Mouse (Mus musculus) cerebellum, adult 11-12 months (tissue): Measurements from ENCODE around the gene Dus3l.

Experiments
- DNase-seq: peaks from one replicate; pipeline ENCODE4 v3.0.0; 2022

The Dus3l gene

DNA sequence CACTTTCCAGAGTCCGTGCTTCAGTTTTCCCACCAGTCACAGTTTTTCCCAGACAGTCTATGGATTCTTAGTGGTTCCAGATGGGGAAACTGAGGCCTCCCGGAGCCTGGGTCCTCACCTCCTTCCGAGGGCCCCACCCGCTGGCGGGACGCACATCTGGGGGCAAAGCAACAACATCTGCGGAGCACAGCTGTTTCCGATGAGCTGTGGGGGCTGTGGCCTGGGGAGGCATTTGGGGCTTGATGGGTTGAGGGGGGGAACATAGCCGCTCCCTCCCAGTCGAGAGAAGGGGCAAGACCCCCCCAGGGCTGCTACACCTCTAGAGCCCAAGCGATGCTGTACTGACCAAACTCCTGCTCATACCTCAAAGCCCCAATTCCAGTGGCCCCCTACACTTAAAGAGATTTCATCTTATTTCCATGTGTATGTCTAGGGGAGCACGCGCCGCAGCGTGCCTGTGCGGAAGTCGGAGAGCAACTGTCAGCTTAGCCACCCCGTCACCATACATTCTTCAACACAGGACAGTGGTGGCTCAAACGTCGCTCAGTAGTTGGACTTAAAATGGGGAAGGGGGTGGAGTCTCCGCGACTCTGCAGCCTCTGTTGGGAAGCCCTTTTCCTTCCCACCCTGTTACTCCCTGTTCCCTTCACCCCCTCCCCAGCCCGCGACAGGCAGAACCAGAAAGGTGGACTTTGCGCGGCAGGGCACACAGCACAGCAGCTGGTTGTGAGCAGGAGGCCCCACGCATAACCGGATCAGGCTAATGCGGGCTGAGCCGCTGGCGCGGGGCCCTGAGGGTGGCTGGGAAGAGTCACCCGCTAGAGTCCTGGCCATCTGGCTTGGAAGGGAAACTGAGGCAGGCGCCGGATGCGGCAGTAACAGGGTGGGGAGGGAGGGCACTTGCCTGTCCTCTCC lies 10.0 kb upstream of the Dus3l start:
- DNase-seq: no peak

DNA sequence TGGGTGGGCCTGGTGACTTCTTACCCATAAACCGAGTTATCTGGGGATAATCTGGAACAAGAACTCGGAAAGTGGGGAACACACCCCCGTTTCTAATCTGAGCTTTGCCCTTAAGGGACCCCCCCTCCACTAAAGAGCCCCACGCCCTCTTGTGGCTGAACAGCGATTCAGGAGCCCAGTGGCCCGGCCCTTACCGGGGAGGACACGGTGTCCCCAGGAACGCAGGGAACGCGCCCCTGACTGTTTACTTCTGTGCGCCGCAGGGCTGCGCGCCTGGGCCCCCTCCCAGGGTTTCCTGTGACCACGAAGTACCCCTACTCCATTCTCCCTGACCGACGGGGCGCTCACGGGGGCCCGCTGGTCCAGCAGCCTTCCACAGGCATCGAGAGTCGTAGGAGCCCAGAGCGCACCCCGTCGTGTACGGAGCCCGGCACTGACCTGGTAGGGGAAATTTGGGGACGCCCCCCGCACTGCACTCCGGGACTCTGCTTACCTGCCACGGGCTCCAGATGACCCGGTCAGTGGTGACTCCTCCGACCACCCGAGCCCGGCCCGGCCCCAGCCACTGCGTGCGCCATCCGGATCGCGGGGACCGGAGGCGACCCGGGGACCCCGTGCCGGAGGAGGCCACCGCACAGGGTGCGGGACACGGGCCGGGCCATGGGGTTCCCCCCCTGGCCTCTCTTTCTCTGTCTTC lies 7.7 kb upstream of the Dus3l start:
- no peak for DNase-seq

DNA sequence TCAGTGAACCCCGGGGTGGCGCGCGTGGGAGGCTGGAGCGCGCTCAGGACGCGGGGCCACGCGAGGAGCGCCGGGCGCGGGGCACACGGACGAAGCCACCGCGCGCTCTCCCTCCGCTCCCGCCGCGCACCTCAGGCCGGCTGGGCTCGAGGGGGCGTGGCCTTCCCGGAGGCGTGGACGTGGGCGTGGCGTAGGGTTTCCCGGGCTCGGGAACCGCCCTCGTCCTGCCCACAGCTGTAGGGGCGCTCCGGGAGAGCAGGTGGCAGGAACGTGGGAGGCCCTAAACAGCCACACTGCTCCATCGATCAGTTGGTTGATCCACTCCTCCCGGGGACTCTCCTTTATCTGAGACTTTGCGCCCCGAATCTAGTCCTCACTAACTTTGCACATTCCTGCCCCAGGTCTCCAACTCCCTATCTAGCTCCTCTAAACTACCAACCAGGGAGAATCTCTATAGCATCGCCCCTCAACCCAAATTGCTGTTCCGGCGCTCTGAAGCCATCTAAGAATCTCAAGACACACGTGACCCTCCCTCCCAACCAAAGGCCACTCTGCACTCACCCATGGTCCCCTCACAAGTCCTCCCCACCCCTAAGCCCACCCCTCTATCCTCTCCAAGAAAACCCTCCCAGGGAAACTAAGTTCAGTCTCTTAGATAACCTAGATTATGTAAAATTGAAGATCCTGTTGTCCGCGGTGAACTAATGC lies 7.0 kb upstream of the Dus3l start, which contains the start of gene Nrtn:
TSS of gene Nrtn (minus strand) at position 115 of the 708 bp plus-strand sequence.
- DNase-seq: peak; percentile 40

DNA sequence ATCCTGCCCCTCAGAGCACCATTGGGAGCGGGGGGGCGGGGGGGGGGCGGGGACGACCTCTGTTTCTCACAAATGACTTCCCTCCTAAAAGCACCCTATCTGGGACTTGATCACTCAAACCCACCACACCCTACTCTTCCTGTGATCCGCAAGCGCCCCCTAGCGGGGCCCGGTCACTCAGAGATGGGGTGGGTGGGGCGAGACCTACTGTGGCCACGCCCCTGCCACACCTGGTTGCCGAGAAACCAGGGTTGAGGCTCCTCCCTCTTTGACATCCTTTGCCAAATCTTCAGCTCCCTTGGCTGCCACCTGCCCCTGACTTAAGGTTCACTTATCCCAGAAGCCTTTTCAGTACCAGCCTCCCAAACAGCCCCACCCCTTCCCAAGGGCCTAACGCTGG lies 6.4 kb upstream of the Dus3l start:
- peak; percentile 69 for DNase-seq

DNA sequence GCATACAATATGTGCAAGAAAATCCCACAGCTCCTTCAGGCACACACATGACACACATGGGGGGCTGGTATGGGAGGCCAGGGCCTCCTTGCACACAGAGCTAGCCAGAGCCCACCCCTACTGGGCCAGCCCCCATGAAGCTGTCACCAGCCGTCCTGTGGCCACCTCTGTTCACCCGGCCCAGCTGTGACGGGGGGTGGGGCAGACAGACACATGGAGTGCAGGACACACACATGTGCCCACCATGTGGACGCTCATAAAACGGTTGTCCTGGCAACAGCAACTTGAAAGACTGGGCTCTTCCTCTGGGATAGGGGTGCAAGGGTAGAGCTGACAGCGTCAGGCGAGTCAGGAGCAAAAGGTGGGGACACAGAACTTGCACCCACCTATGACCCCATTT lies 5.3 kb upstream of the Dus3l start:
- DNase-seq: peak; percentile 47

DNA sequence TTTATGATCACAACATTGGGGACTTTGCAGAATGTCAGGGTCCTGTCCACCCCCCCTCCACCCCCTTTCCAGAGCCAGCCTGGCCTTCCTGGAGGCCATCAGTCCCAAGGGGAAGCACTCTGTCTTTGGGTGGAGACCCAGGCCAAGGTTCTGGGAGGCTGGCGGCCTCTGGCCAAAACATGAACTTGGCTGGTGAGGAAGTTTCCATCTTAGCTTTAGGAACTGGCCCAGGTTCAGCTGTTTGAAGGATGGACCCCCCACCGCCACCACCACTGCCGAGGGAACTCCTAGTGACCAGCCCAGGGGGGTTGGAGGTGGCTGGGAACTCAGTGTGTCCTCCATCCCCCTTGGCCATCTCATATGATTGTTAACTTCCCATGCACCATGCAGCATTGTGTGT lies 3.5 kb upstream of the Dus3l start:
- DNase-seq: peak; percentile 69

DNA sequence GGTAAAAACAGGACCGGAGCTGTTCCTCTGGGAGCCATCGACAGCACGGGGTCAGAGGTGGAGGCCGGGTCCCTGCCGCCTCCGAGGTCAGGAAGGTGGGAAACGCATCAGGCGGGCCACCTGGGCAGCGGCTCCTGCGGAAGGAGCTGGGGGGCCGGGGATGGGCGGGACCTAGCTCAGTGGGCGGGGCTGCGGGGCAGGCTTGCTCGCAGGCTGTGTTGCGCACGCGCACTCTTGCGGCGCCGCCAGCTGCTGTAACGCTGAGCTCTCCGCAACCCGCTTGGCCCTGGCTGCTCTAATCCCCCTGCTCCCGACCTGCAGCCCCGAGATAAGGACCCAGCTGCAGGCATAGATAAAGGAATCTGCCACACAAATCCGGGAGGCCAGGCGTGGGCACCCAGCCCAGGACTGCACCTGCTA lies 2.6 kb upstream of the Dus3l start:
- peak; percentile 89 for DNase-seq

DNA sequence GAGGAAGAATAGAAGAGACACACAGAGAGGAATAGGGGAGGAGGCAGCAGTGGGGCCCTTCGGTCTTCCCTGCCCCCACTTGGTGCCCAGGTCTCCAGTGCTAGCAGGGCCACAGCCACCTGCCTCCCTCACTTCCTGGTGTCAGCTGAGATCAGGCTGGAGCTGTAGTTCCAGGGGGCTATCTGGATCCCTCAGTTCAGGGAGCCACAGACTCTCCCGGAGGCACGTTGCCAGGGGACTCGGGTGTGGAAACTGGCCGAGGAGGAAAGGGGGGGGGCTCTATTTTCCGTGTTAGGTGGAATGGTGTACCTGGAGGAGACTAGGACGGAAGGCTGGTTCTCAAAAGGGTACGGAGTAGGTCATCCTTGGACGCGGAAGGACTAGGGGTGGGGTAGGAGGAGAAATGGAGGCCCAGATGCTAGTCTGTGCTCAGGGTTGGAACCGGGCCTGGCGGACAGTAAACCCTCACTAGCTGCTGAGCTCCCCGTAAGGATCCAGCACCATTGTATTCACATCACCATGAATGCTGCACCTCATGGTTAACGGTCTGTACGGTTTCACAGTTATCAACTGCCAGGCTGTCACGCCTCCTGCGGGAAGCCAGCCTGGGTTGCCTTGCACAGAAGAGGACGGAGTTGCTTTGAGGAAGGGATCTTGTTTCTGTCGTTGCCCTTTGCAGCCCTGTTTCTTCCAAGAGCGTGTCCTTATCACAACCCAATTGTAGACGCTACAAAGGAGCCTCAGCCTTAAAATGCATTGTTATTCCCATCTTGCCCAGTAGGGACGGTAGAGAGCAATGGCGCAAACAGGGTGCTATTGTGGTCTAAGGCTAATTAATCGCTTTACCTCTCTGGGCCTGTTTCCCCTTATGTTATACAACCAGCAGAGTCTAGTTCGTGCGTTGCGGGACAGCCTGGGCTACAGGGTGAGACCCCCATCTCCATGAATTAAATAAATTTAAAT lies 1.5 kb upstream of the Dus3l start:
- DNase-seq: peak; percentile 77

DNA sequence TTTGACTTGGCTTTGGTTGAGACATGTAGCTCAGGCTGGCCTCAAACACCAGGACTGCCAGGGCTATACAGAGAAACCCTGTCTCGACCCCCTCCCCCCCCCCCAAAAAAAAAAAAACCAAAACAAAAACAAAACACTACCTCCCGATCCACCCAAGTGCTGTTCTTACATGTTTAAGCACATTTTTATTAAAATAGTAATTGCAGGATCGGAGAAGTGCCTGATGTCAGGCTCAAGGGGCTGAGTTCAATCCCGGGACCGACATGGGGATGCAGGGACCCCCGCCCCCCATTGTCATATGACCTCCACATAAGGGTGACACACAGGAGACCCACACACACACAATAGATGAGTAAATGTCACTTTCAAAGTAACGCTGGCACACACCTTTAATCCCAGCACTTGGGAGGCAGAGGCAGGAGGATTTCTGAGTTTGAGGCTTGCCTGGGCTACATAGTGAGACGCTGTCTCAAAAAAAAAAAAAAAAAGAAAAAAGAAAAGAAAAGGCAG lies 761 bp upstream of the Dus3l start:
- peak; percentile 66 for DNase-seq

DNA sequence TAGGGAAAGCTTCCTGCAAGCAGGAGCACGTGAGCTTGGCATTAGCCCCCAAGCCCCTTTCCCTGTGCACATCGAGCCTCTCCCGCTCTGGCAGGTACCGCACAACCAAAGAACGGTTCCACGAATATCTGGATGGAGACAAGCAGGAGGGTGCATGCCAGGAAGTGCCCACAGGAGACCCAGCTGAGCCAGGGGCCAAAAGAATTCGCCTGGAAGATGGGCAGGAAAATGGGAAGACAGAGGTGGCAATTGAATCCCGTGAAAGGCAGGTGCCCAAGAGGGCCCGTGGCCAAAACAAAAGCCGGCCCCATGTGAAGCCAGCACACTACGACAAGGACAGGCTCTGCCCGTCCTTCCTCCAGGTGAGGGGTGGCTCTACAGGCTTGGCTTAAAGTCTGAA lies 874 bp downstream of the Dus3l start:
- DNase-seq: peak; percentile 87

DNA sequence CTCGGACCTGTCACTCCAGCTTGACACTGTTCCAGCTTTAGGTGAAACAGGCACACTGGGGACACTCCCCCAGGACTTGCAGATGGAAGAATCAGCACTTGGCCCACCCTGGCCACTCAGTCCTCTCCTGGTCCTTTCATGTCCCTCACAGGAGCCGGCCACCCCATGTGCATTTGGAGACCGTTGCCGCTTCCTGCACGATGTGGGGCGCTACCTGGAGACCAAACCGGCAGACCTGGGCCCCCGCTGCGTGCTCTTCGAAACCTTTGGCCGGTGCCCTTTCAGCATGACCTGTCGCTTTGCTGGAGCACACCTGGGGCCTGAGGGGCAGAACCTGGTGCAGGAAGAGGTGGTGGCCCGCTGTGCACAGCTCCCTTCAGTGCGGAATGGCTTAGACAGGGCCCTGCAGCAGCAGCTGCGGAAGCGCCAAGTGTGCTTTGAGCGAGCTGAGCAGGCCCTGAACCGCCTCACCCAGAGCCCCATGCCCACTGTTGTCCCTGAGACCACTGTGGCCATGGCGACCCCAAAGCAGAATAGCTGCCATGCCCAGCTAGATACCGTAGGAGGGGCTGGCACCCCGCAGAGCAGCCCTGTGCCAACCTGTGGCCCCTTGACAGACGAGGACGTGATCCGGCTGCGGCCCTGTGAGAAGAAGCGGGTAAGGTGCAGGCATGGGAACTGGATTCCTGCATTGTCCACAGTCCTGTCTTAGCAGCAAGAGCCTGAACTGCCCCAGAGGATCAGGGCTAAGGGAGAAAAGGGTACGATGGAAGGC lies 2.3 kb downstream of the Dus3l start:
- DNase-seq: peak; percentile 76

DNA sequence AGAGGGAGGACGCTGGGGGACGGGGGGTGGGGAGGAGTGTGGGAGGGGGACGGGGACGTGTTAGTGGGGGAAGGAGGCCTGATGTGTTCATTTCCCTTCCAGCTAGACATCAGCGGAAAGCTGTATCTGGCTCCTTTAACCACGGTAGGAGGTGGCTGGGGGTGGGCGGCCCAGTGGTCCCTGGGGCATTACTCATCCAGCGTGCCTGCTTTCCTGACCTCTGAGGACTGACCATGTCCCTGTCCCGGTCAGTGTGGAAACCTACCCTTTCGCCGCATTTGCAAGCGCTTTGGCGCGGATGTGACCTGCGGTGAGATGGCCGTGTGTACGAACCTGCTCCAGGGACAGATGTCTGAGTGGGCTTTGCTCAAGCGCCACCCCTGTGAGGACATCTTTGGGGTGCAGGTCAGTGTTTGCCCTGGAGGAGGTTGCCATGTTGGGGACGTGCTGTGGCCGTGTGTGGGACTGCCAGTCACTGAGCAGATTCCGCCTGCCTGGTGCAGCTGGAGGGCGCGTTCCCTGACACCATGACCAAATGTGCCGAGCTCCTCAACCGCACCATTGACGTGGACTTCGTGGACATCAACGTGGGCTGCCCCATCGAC lies 3.1 kb downstream of the Dus3l start:
- peak; percentile 63 for DNase-seq

DNA sequence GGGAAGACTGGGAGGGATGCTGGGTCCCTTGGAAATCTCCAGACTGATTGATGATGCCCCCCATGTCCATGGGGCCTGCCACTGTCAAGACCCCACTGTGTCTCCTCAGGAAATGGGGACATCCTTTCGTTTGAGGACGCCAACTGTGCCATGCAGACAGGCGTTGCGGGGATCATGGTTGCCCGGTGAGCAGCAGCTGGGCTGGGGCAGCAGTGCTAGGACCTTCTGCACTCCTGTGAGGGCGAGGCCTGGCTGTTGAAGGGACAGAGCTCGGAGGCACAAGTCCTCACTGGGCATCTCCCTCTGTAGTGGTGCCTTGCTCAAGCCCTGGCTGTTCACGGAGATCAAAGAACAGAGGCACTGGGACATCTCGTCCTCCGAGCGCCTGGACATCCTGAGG lies 4.4 kb downstream of the Dus3l start:
- DNase-seq: no peak

DNA sequence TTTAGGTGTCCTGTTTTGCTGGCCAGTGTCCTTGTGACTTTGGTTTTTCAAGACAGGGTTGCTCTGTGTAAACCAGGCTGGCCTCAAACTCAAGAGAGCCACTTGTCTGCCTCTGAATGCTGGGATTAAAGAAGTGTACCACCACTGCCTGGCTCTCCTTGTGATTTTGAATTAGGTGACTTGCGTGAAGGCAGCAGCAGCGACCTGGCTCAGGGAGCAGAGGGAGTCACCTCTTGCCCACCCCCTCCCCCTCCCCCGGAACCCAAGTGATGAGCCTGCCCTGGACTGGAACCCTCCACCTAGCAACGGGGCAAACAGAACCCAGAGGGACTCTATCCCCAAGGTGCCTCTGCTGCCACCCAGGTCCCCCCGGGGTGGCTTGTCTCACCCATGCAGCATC lies 5.4 kb downstream of the Dus3l start, which contains the start of gene Prr22:
TSS of gene Prr22 (plus strand) at position 301 of the 400 bp plus-strand sequence.
- no peak for DNase-seq

DNA sequence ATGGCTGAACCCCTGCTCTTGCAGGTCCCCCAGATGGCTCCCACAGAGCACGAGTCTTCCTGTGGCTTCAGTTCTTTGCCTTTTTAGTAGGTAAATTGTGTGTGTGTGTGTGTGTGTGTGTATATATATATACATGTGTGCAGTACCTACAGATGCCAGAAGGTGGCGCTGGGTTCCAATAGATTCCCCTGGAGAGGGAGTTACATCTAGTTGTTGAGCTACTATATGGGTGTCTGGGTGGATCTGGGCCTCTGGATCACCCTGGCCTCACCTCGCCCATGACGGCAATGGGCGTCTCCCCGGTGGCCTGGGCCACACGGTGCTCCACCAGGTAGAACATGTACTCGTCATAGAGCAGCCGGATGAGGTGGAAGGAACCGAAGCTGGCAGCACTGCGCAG lies 13.0 kb downstream of the Dus3l start:
- DNase-seq: no peak

DNA sequence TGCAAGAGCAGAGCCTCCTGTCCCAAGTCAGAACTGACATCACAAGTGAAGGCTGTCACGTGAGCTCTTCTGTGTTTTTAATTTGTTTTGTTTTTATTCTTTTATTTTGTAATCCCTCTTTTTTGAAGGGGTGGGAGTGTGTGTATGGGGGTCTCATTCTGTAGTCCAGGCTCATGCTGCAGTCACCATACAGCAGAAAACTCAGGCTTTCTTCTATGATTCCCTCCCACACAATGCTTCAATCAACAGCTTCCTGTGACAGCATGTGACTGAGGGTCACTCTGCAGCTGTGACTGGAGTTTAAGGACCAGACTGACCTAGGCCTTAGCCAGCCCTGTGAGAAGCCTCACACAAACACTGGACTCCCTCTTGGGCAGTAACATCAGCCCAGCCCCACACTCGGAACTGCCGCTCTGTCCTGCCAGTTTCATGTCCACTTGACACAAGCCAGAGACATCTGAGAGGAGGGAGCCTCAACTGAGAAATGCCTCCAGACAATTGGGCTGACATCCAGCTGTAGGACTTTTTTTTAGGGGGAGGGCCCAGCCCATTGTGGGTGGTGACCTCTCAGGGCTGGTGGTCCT lies 14.3 kb downstream of the Dus3l start:
- no peak for DNase-seq

DNA sequence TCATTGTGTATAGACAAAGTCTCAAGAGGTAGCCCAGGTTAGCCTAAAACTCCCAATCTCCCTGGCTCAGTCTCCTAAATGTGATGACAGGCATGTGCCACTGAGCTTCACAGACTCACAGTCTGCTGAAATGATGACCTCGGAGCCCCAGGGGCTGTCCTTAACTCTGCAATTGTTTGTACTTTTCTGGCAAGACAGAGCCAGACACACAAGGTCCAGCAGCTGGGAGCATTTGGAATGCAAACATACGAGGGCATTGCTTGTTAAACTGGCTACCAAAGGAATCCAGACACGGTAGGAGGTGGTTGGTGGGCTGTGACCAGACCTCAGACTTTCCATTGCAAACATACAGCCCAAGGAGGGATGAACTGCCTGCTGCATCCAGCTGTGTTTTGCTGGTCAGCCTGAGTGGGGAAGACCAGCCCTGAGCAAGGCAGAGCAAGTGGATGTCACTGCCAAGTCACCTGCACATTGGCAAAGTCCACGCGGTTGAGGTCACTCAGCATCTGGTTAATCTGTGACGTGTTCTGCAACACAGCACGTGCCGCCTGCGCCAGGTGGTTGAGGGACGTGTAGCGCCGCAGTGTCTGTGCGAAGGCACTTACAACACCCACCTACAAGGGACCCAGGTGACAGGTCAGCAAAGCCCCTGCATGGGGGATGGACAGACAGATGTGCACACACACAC lies 15.9 kb downstream of the Dus3l start:
- no peak for DNase-seq

DNA sequence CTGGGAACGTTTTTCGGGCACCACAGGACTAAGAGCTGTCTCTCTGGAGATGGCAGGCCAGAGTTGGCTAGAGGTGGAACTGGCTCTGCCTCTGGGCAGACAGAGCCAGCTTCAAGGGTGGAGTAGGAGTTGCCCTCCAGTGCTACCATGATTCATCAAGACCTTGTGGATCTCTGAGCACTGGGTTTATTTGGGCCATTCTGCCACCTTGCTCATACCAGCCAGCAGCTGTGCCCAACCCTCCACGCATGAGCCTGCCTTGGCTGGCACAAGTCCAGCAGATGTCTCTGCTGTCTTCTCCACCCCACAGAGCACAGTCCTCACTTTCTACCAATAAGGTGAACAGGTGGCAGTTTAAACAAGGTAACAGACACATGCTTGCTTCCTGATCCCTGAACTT lies 24.3 kb downstream of the Dus3l start:
- no peak for DNase-seq

DNA sequence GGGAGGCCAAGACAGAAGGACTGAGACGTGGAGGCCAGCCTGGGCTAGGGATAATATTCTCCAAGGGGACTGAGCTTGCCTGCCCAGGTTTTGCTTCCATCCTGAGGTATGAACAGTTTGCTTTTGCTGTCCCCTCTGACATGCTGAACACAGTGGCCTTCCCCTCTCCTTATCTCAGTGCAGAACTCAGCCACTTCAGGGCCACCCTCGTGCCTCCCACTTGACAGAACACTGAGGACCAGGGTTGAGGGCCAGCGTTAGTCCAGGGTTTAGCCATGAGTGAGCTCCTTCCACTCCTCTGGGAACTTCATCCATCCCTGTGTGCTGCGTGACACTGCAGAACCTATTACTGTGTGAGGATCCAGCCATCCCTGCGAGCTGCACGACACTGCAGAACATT lies 24.7 kb downstream of the Dus3l start:
- DNase-seq: no peak

DNA sequence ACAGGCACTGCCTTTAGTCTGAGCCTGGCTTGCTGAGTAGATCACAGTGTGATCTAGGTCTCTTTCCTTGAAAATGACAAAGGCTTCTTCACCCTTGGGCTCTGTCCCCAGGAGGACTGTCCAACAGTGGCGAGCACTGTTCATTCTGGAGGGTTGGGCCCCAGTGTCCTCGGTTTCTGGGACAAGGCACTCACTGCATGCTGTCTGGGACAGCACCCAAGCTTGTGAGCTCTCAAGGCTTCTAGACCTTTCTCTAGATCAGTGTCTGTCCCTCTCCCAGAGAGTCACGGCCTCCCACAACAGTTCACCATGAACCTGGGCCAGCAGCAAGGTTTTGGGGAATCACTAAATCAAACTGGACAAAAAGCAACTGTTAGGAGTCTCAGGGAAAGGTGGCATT lies 28.0 kb downstream of the Dus3l start:
- DNase-seq: no peak
